8 mouse cellular contexts compared by ENCODE assay signal in the genomic region with DNA sequence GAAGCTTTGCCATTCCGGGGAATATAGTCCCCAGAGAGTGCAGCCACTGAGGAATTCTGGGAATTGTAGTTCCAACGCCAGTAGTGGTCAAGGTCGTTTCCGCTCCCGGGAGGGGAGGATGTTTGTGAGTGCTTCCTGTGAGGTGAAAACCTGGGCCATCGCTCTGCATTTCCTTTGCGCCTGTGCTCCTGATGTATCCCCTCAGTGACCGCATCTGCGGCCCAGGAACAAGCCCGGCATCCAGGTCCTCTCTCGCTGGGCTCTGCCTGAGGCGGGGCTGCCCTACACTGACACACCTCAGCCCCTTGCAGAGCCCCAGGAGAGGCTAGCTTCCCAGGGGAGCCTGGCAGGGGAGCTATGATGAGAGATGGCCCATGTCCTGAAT. TPM values are rescaled to one million over a fixed set of nuclear protein-coding genes. Genes with fewer than 3 reads are reported as not detected.
DNase-seq lines count a peak whose midpoint lies in the region; ATAC-seq and TF ChIP-seq lines count a peak whose summit lies in the region.

A gene (plus strand): TSS at position 133 of the 385 bp plus-strand sequence.

- peaks cover 27% of the 10 kb centered on the region for H3K4me1 ChIP-seq in E14TG2a.4 (replicated peaks; ENCODE audit: low read depth, low read length)
- H3K4me1 ChIP-seq in forebrain, embryonic 14.5 days (ENCODE audit: control insufficient read depth, insufficient read depth, low read length) = peaks cover 3% of the 10 kb centered on the region; the same call in 1 of the 2 replicates
- peaks cover 8% of the 10 kb centered on the region; the same call in 1 of the 2 replicates for H3K4me1 ChIP-seq in liver, embryonic 15.5 days (replicated peaks)
- peaks cover 4% of the 10 kb centered on the region; the same call in 1 of the 2 replicates for H3K4me1 ChIP-seq in neural tube, embryonic 12.5 days

- H3K9me3 ChIP-seq in E14TG2a.4 (ENCODE audit: low read length) = no peaks in the 10 kb centered on the region
- H3K9me3 ChIP-seq in forebrain, embryonic 14.5 days (replicated peaks; ENCODE audit: control insufficient read depth, low read length) = no peaks in the 10 kb centered on the region
- H3K9me3 ChIP-seq in liver, embryonic 15.5 days (replicated peaks) = no peaks in the 10 kb centered on the region
- H3K9me3 ChIP-seq in neural tube, embryonic 12.5 days = no peaks in the 10 kb centered on the region

- no peak for TF ChIP-seq CTCF in E14TG2a.4 (conservative IDR thresholded peaks at IDR 0.05; ENCODE audit: low read length)

- H3K27ac ChIP-seq in forebrain, embryonic 14.5 days (ENCODE audit: low read depth, low read length) = no peak within 1 kb of the TSS
- H3K27ac ChIP-seq in liver, embryonic 15.5 days (replicated peaks) = no peak within 1 kb of the TSS
- no peak within 1 kb of the TSS for H3K27ac ChIP-seq in neural tube, embryonic 12.5 days

- peak within 1 kb of the TSS; percentile 80 for H3K9ac ChIP-seq in forebrain, embryonic 14.5 days (ENCODE audit: low read length)
- H3K9ac ChIP-seq in liver, embryonic 15.5 days = peak within 1 kb of the TSS; percentile 54
- peak within 1 kb of the TSS; percentile 69 for H3K9ac ChIP-seq in neural tube, embryonic 12.5 days

- H3K36me3 ChIP-seq in E14TG2a.4 (ENCODE audit: insufficient read depth, low read length) = peaks cover 28% of the 10 kb centered on the region
- peaks cover 19% of the 10 kb centered on the region for H3K36me3 ChIP-seq in forebrain, embryonic 14.5 days (ENCODE audit: control insufficient read depth, insufficient read depth, low read length)
- H3K36me3 ChIP-seq in liver, embryonic 15.5 days (replicated peaks) = 0 out of 2 replicates have a peak, but pooled peaks cover 2% of the 10 kb centered on the region
- peaks cover 19% of the 10 kb centered on the region for H3K36me3 ChIP-seq in neural tube, embryonic 12.5 days

- H3K27me3 ChIP-seq in E14TG2a.4 (ENCODE audit: insufficient read depth, low read length) = no peaks in the 10 kb centered on the region
- no peaks in the 10 kb centered on the region for H3K27me3 ChIP-seq in forebrain, embryonic 14.5 days (replicated peaks; ENCODE audit: control insufficient read depth, insufficient read depth, low read length)
- no peaks in the 10 kb centered on the region for H3K27me3 ChIP-seq in liver, embryonic 15.5 days
- H3K27me3 ChIP-seq in neural tube, embryonic 12.5 days (replicated peaks) = no peaks in the 10 kb centered on the region

- peak; percentile 96 for ATAC-seq in forebrain, embryonic 14.5 days
- peak; percentile 75 for ATAC-seq in liver, embryonic 15.5 days (ENCODE audit: insufficient read depth)
- ATAC-seq in neural tube, embryonic 12.5 days (ENCODE audit: low FRiP score, low read depth) = peak; percentile 89

- H3K4me3 ChIP-seq in E14TG2a.4 (replicated peaks; ENCODE audit: low read length) = peak within 1 kb of the TSS; percentile 83
- H3K4me3 ChIP-seq in forebrain, embryonic 14.5 days (ENCODE audit: low read depth, low read length) = peak within 1 kb of the TSS; percentile 60
- H3K4me3 ChIP-seq in liver, embryonic 15.5 days (replicated peaks) = peak within 1 kb of the TSS; percentile 60
- H3K4me3 ChIP-seq in neural tube, embryonic 12.5 days = peak within 1 kb of the TSS; percentile 60

- intact Hi-C loops in heart, postnatal 10 days (cut with DNase I) = loop anchor here (1.0 to 5.0 kb wide), 2 partner anchors 16 to 138 kb away; a partner anchor contains a TSS

- WGBS in forebrain, embryonic 14.5 days = under 1% methylated on average over 12 of the region's 12 CpGs
- under 1% methylated on average over 12 of the region's 12 CpGs for WGBS in liver, embryonic 15.5 days (ENCODE audit: insufficient replicate concordance)
- under 1% methylated on average over 12 of the region's 12 CpGs for WGBS in neural tube, embryonic 12.5 days

- peak; percentile 52 for DNase-seq in c-Kit-positive CD71-positive TER-119-positive erythroid progenitor cells, embryonic 14.5 days (ENCODE audit: low spot score)
- DNase-seq in forebrain, embryonic 14.5 days (ENCODE audit: low spot score) = peak; percentile 95
- peak; percentile 80 to 81 for DNase-seq in heart, postnatal 10 days
- DNase-seq in kidney, postnatal 4 days = peak; percentile 75 to 83
- peak; percentile 83 for DNase-seq in testis, postnatal 14 days (ENCODE audit: low spot score)

- H3K4me2 ChIP-seq in forebrain, embryonic 14.5 days (ENCODE audit: low read length) = peak within 1 kb of the TSS; percentile 72
- H3K4me2 ChIP-seq in liver, embryonic 15.5 days = peak within 1 kb of the TSS; percentile 78
- H3K4me2 ChIP-seq in neural tube, embryonic 12.5 days (replicated peaks) = peak within 1 kb of the TSS; percentile 75

RNA-seq across cellular contexts. Expression of the gene that starts here (rescaled TPM):
- 9.4 and 11.0 TPM in 2 replicates for polyA plus RNA-seq in forebrain, embryonic 14.5 days (2014; fragmentation: Nextera tagmentation; extraction: Ambion mirVana)
- 1 to 10 TPM; 3.5 to 5.0 TPM for total RNA-seq in heart, postnatal 10 days (2021)
- 0.88 and 0.93 TPM in 2 replicates for polyA plus RNA-seq in liver, embryonic 15.5 days (2015; fragmentation: Nextera tagmentation; extraction: Ambion mirVana)
- polyA plus RNA-seq in neural tube, embryonic 12.5 days (2016; fragmentation: Nextera tagmentation; extraction: Ambion mirVana) = 7.1 and 7.2 TPM in 2 replicates

Comparison
In these comparisons a context has a peak if more than half of its experiments do, and no peak if none do; other contexts are left out.
1. Peak in ATAC-seq, H3K4me3 ChIP-seq, H3K9ac ChIP-seq and H3K4me2 ChIP-seq in liver, embryonic 15.5 days; RNA of the gene not detected or under 1 TPM.